Mouse (Mus musculus) CH12.LX (cell line): Measurements from ENCODE around the gene Cryba1. TPM values are rescaled to one million over a fixed set of nuclear protein-coding genes. Genes with fewer than 3 reads are reported as not detected.

Source experiments
- DNase-seq: peaks from one replicate; pipeline ENCODE4 v3.0.0-alpha.2; 2013; ENCODE audit errors: extremely low read depth
- H3K27ac ChIP-seq: 2 replicates; pipeline ENCODE4 v1.5.1; 2012; ENCODE audit warnings: low read depth, mild to moderate bottlenecking, control low read depth, moderate library complexity; ENCODE audit not compliant: insufficient read depth
- H3K27me3 ChIP-seq: replicated peaks from 2 replicates; pipeline ENCODE3; 2012; ENCODE audit warnings: inconsistent platforms
- H3K36me3 ChIP-seq, 2 experiments: replicated peaks in 1 of 2; 2 replicates each; pipeline versions ENCODE3 to v1.6.1; 2012; ENCODE audit warnings: inconsistent platforms in 1 of 2, low read length in 1 of 2, mild to moderate bottlenecking in 1 of 2, mixed read lengths in 1 of 2, moderate library complexity in 1 of 2; ENCODE audit not compliant: control insufficient read depth in 1 of 2, insufficient read depth in 1 of 2
- H3K4me1 ChIP-seq, 2 experiments: 2 replicates each; pipeline ENCODE4 v1.6.1; 2012; ENCODE audit warnings: inconsistent platforms in 1 of 2, moderate library complexity in 1 of 2; ENCODE audit not compliant: insufficient read depth in 2 of 2, control insufficient read depth in 1 of 2
- H3K4me2 ChIP-seq: 2 replicates; pipeline ENCODE4 v1.6.1; 2012; ENCODE audit warnings: low read depth, mild to moderate bottlenecking, control low read depth; ENCODE audit not compliant: poor library complexity, insufficient read depth, severe bottlenecking
- H3K4me3 ChIP-seq, 3 experiments: fragments of 150-350 bp in 1 of 3; sonication (generic) in 1 of 3; replicated peaks in 1 of 3; 2 replicates each; pipeline versions ENCODE3 to v1.5.1; 2011 to 2012; ENCODE audit warnings: low read depth in 2 of 3, low read length in 2 of 3, mild to moderate bottlenecking in 2 of 3, moderate library complexity in 2 of 3, control low read depth in 1 of 3, improper control_type of control experiment in 1 of 3, inconsistent platforms in 1 of 3, mixed read lengths in 1 of 3; ENCODE audit not compliant: poor library complexity in 1 of 3
- H3K79me2 ChIP-seq: replicated peaks from 2 replicates; pipeline ENCODE4 v1.6.1; 2012; ENCODE audit warnings: mild to moderate bottlenecking, moderate library complexity; ENCODE audit not compliant: control insufficient read depth, poor library complexity, insufficient read depth, severe bottlenecking; ENCODE audit errors: extremely low read depth
- H3K9ac ChIP-seq: 2 replicates; pipeline ENCODE4 v1.6.1; 2012; ENCODE audit warnings: low read depth, mild to moderate bottlenecking, control low read depth, moderate library complexity; ENCODE audit not compliant: insufficient read depth
- H3K9me3 ChIP-seq: replicated peaks from 2 replicates; pipeline ENCODE3; 2012; ENCODE audit warnings: low read length, inconsistent platforms, mixed read lengths
- CHD1 ChIP-seq: IDR thresholded peaks from 2 replicates; pipeline ENCODE4 v1.6.1; 2012; ENCODE audit warnings: low read depth, low read length, improper control_type of control experiment, inconsistent platforms
- CHD2 ChIP-seq: IDR thresholded peaks from 2 replicates; pipeline ENCODE4 v1.6.1; 2011; ENCODE audit warnings: low read length, improper control_type of control experiment
- CTCF ChIP-seq, 2 experiments: IDR thresholded peaks in 1 of 2; conservative IDR thresholded peaks in 1 of 2; 2 replicates each; pipeline ENCODE4 v1.5.1; 2011 to 2012; ENCODE audit warnings: low read depth in 2 of 2, low read length in 2 of 2, improper control_type of control experiment in 1 of 2, inconsistent platforms in 1 of 2, mild to moderate bottlenecking in 1 of 2, moderate library complexity in 1 of 2
- E2F4 ChIP-seq: IDR thresholded peaks from 2 replicates; pipeline ENCODE4 v1.6.1; 2011; ENCODE audit warnings: low read depth, low read length, improper control_type of control experiment; ENCODE audit not compliant: insufficient replicate concordance
- ELF1 ChIP-seq: IDR thresholded peaks from 2 replicates; pipeline ENCODE4 v1.6.1; 2014; ENCODE audit warnings: low read depth, mild to moderate bottlenecking, inconsistent platforms, low read length, improper control_type of control experiment
- EP300 ChIP-seq: IDR thresholded peaks from 2 replicates; pipeline ENCODE4 v1.6.1; 2011; ENCODE audit warnings: low read length, improper control_type of control experiment
- ETS1 ChIP-seq: conservative IDR thresholded peaks from 2 replicates; pipeline ENCODE4 v1.6.1; 2012; ENCODE audit warnings: low read depth, mild to moderate bottlenecking, inconsistent platforms, low read length, improper control_type of control experiment, moderate library complexity
- IRF4 ChIP-seq: IDR thresholded peaks from 2 replicates; pipeline ENCODE4 v1.6.1; 2014; ENCODE audit warnings: low read depth, mild to moderate bottlenecking, inconsistent platforms, low read length, improper control_type of control experiment
- JUND ChIP-seq: conservative IDR thresholded peaks from 2 replicates; pipeline ENCODE4 v1.6.1; 2011; ENCODE audit warnings: low read depth, low read length, improper control_type of control experiment
- MAX ChIP-seq: IDR thresholded peaks from 2 replicates; pipeline ENCODE4 v1.6.1; 2011; ENCODE audit warnings: low read length, improper control_type of control experiment
- MAZ ChIP-seq: IDR thresholded peaks from 2 replicates; pipeline ENCODE4 v1.6.1; 2012; ENCODE audit warnings: low read depth, mild to moderate bottlenecking, inconsistent platforms, low read length, improper control_type of control experiment, moderate library complexity
- NRF1 ChIP-seq: IDR thresholded peaks from 2 replicates; pipeline ENCODE4 v1.6.1; 2014; ENCODE audit warnings: low read depth, mild to moderate bottlenecking, inconsistent platforms, low read length, improper control_type of control experiment, moderate library complexity
- PAX5 ChIP-seq: IDR thresholded peaks from 2 replicates; pipeline ENCODE4 v1.6.1; 2012; ENCODE audit warnings: low read length, inconsistent platforms, mixed read lengths
- POLR2A ChIP-seq: IDR thresholded peaks from 2 replicates; pipeline ENCODE4 v1.6.1; 2011; ENCODE audit warnings: low read depth, mild to moderate bottlenecking, improper control_type of control experiment, low read length
- POLR2AphosphoS2 ChIP-seq: IDR thresholded peaks from 2 replicates; pipeline ENCODE4 v1.6.1; 2011; ENCODE audit warnings: low read depth, low read length, improper control_type of control experiment
- RAD21 ChIP-seq: IDR thresholded peaks from 2 replicates; pipeline ENCODE4 v1.6.1; 2011; ENCODE audit warnings: low read depth, mild to moderate bottlenecking, low read length, improper control_type of control experiment, moderate library complexity
- RCOR1 ChIP-seq: conservative IDR thresholded peaks from 2 replicates; pipeline ENCODE4 v1.6.1; 2012; ENCODE audit warnings: low read depth, mild to moderate bottlenecking, inconsistent platforms, low read length, improper control_type of control experiment
- SIN3A ChIP-seq: IDR thresholded peaks from 2 replicates; pipeline ENCODE4 v1.6.1; 2012; ENCODE audit warnings: low read length, improper control_type of control experiment, inconsistent platforms
- SMC3 ChIP-seq: IDR thresholded peaks from 2 replicates; pipeline ENCODE4 v1.6.1; 2011; ENCODE audit warnings: low read depth, low read length, improper control_type of control experiment
- TCF12 ChIP-seq: IDR thresholded peaks from 2 replicates; pipeline ENCODE4 v1.6.1; 2014; ENCODE audit warnings: low read depth, mild to moderate bottlenecking, inconsistent platforms, low read length, improper control_type of control experiment
- UBTF ChIP-seq: IDR thresholded peaks from 2 replicates; pipeline ENCODE4 v1.6.1; 2012; ENCODE audit warnings: low read depth, mild to moderate bottlenecking, inconsistent platforms, low read length, improper control_type of control experiment, moderate library complexity
- ZKSCAN1 ChIP-seq: IDR thresholded peaks from 2 replicates; pipeline ENCODE4 v1.6.1; 2012; ENCODE audit warnings: low read depth, inconsistent platforms, low read length, improper control_type of control experiment, borderline replicate concordance
- ZMIZ1 ChIP-seq: IDR thresholded peaks from 2 replicates; pipeline ENCODE4 v1.6.1; 2012; ENCODE audit warnings: low read depth, mild to moderate bottlenecking, inconsistent platforms, low read length, improper control_type of control experiment
- ZNF384 ChIP-seq: IDR thresholded peaks from 2 replicates; pipeline ENCODE4 v1.6.1; 2012; ENCODE audit warnings: low read depth, low read length, improper control_type of control experiment, inconsistent platforms
- dilution Hi-C: fragments of 300-500 bp; cut with MboI; formaldehyde crosslinking; loops from 2 replicates; pipeline ENCODE4 v1.14.3; 2020; ENCODE audit warnings: low sequenced_read_pairs; ENCODE audit not compliant: extremely low pct_unique_long_range_greater_than_20kb, extremely low pct_ligation_motif_present
- in situ Hi-C: fragments of 300-500 bp; cut with MboI; formaldehyde crosslinking; loops from 3 replicates; pipeline ENCODE4 v1.14.3; 2019; ENCODE audit warnings: low sequenced_read_pairs, low pct_ligation_motif_present, low pct_unique_long_range_greater_than_20kb, mixed read lengths
- polyA plus RNA-seq: library from polyadenylated mRNA; unstranded; fragments of >175 nt; gene quantifications from 2 replicates; pipeline ENCODE4 v1.2.1, GENCODE M21; 2012; ENCODE audit warnings: low read depth; ENCODE audit not compliant: insufficient read length
- total RNA-seq, 2 experiments: library from RNA; depleted of rRNA; stranded (reverse); fragments of 300-350 nt in 1 of 2; fragments of >200 nt in 1 of 2; gene quantifications; 2 replicates each; pipeline ENCODE4 v1.2.3; 2012 to 2014

Gene Cryba1
- total and polyA plus RNA-seq, 3 experiments: not detected

DNA sequence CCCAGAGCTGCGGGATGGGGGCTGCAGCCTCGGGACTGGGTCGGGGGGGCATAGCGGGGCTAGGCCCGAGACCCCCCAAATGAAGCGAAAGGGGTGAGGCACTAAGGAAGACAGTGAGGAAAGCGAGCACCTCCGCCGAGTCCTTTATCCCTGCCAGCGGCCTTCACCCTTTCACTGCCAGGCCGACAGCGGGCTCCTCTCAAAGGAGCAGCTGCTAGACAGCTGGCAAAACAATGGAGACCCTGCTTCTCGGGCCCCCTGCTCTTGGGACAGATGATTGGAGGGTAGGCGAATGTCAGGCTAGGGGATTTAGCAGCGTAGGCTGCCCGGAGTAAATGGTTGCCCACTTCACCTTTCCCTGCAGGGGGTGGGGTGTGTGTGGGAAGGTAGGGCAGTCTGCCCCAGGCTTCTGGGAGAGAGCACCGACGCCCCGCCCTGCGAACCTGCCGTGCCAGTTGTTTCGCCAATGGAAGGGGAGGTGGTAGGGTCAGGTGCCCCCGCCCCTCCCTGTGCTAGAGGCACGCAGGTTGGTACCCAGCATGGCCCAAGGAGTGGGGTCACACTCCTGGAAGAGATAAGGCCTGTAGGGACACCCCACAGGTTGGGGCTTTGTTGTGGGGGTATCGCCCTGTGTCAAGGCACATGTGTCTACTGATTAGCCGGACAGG lies 38.7 kb upstream of the Cryba1 start:
- H3K4me2 ChIP-seq: peak overlapping the region; percentile 71
- H3K27ac ChIP-seq: no peak overlapping the region
- TF ChIP-seq ZMIZ1 (no peak), RCOR1 (no peak), JUND (no peak), SIN3A (no peak), MAX (no peak), PAX5 (no peak), EP300 (no peak), CHD1 (no peak)
- no peaks in the 10 kb centered on the region for H3K9me3 ChIP-seq
- H3K9ac ChIP-seq: peak overlapping the region; percentile 69
- no peaks in the 10 kb centered on the region for H3K36me3 ChIP-seq
- peaks cover 14 to 48% of the 10 kb centered on the region in 2 experiments for H3K4me1 ChIP-seq
- DNase-seq: no peak
- dilution Hi-C loops: no loop called here
- H3K4me3 ChIP-seq: peak overlapping the region; percentile 50 to 75 (median 72)
- peaks cover 20% of the 10 kb centered on the region for H3K27me3 ChIP-seq
- in situ Hi-C loops: no loop called here
- no peaks in the 10 kb centered on the region for H3K79me2 ChIP-seq

DNA sequence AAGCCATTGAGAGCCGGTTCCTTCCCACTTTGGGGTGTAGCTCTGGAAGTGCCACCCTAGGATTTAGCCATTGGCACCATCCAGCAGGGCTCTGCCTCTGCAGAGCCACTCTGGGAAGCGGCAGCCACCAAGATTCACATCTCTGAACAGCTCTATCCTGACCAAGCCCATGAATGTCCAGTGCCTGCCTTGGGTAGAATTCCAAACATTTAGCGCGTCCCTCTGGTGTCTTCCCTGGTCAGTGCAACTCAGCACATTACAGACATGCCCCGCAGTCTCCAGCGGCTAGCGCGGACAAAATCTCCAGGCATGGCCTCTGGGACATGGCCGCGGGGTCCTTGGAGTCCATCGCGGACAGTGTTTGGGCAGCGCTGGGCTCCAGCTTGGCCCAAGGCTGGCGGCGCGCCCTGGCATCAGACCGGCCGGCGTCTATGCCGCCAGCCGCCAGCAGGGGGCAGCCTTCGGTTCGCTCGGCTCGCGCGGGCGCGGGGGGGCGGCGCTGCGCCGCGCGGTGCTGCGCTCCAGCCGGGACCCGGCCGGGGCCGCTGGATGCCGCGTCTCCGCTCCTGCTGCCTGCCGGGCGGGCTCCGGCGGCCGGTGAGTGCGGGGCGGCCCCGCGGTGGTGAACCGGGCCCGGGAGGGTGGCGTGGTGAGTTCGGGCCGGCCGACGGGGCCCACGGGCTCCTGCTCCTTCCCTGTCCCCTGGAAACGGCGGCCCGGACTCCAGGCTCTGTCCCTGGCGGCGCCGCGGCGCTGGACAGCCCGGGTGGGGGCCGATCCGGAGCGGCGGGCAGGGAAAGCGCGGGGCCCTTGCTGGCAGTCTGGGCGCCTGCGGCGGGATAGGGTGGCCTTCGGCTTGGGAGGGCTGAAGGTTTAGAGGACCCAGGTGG lies 37.9 kb upstream of the Cryba1 start, which contains the start of gene Myo18a:
TSS of gene Myo18a (plus strand) at position 464 of the 890 bp plus-strand sequence.
- Histone ChIP-seq H3K27ac (no peak within 1 kb of the TSS), H3K36me3 (no peaks in the 10 kb centered on the region), H3K79me2 (no peaks in the 10 kb centered on the region), H3K4me2 (peak within 1 kb of the TSS; percentile 71), H3K27me3 (peaks cover 20% of the 10 kb centered on the region), H3K9ac (peak within 1 kb of the TSS; percentile 69), H3K4me1 (peaks cover 21 to 56% of the 10 kb centered on the region in 2 experiments), H3K9me3 (no peaks in the 10 kb centered on the region), H3K4me3 (peak within 1 kb of the TSS; percentile 50 to 75 (median 72))
- in situ Hi-C loops: no loop called here
- peak; percentile 61 for DNase-seq
- dilution Hi-C loops: no loop called here
- TF ChIP-seq E2F4 (no peak), RAD21 (peak; percentile 38), MAZ (no peak), CHD2 (no peak), NRF1 (peak; percentile 76), ZKSCAN1 (no peak), POLR2A (peak; percentile 44; the same call in 1 of the 2 replicates), CTCF (conservative IDR thresholded peaks at IDR 0.05 in 1 of 2, IDR thresholded peaks at IDR 0.05 in 1 of 2; ENCODE audit: low read depth in 2 of 2, low read length in 2 of 2) (peak; percentile 24 to 93), UBTF (peak; percentile 58; the same call in 1 of the 2 replicates), ELF1 (no peak; the same call in 1 of the 2 replicates), POLR2AphosphoS2 (no peak), TCF12 (peak; percentile 36; the same call in 1 of the 2 replicates), IRF4 (no peak), JUND (no peak), SIN3A (no peak), SMC3 (peak; percentile 80), ETS1 (no peak), ZNF384 (no peak)
